Mouse (Mus musculus) cerebellum, postnatal 4 days (tissue): ENCODE data around the gene 0610009B22Rik.
"Not testable (repeated sequence)": the region's sequence is repeated elsewhere in the genome, so short reads cannot be mapped to it uniquely, and the experiment has no call there.

ENCODE experiments used
- DNase-seq, 2 experiments: peaks; one replicate each; pipeline ENCODE4 v3.0.0; 2022; ENCODE audit warnings: low spot score in 2 of 2, mixed read lengths in 1 of 2

Gene 0610009B22Rik

DNA sequence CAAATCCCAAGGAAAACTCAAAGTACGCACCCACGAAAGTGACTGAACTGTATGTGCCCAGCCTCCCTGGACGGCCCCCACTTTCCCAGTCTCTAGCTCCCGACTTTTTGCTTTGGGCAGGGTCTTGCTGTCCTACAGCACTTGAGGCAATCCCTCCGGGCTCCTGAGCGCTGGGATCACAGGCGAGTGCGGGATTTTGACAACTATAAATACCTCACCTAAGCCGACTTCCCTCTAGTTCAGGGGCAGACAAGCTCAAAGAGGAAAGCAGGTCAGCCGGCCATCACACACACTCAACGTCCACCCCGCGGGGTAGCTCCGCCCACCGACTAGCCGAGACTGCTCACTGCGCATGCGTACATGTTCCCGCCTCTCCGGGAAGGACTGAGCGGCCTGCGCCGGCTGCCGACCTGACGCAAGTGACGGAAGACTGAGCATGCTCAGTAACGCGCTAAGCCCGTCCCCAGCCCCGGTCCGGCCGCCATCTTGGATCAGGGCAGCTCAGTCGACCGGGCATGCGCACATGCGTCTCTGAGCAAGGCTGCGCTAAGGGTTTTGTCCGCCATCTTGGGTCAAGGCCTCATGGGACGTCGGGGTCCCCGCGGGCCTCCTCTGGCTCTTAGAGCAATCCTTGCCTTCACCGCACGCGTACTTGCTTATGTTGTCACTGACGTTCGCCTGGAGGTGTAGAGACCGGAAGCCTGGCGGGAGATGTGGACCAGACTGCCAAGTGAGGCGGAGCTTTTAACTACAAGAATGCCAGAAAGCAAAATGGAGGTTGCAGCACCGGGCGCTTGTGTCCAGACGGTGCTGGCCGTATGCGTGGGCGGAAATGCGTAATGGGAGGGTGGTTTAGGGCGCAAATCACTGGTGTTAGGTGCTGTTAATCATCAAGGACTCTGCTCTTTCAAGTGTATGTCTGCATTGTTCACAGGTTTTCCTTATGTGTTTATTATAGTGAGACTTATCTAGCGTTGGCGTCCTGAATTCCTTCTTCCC, at the start of gene 0610009B22Rik:
0610009B22Rik (minus strand) TSS at position 545 of the 999 bp plus-strand sequence.
- peak; percentile 99 to 100 for DNase-seq

GRCm38 (mm10) chr11:51734218-51734617, 45.5 kb upstream of the 0610009B22Rik start:
- not testable (repeated sequence) for DNase-seq

- DNase-seq: no peak
These were observed 44.2 kb upstream of the 0610009B22Rik start for GRCm38 (mm10) chr11:51732883-51733282.

- DNase-seq: no peak
These were observed 32.4 kb upstream of the 0610009B22Rik start for GRCm38 (mm10) chr11:51721066-51721465.

- no peak for DNase-seq
These were observed 18.4 kb upstream of the 0610009B22Rik start for GRCm38 (mm10) chr11:51707080-51707479.

GRCm38 (mm10) chr11:51706451-51706850, 17.8 kb upstream of the 0610009B22Rik start:
- no peak for DNase-seq

DNA sequence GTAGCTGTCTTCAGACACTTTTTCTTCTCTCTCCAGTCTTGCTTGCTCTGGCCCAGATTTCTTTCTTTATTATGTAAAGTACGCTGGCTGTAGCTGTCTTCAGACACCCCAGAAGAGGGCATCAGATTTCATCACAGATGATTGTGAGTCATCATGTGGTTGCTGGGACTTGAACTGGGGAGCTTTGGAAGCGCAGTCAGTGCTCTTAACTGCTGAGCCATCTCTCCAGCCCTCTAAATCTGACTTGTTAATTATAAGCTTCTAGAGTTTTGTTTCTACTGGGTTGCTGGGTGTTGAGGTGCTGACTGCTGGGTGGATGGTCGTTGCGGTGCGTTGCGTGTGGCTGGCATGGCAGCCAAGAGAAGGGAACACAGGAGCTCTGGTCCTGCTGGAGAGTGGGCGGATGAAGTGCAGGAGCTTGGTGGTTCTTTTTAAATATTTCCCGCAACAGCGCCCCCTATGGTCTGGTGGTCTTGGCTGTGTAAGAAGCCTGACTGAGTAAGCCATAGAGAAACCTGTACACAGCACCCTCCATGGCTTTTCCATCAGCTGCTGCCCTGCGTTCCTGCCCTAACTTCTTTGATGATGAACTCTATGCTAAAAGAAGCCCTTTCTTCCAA, 14.8 kb upstream of the 0610009B22Rik start:
- DNase-seq: peak in 1 of 2 experiments; percentile 27

DNA sequence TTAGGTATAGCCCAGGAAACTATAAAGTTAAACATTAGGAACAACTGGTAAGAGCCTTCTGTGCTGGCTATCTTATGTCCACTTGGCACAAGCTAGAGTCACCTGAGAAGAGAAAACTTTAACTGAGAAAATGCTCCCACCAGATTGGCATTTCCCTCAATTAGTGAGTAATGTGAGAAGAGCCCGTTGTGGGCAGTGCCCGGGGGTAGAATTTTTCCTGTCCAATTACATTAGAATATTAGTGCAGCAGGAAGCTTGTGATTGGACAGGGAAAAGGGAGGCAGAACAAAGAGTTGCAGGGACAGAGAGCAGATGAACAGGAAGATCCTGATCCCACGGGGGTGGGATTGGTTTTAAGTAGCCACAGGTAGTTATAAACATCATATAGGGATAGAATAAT, 14.2 kb upstream of the 0610009B22Rik start:
- DNase-seq: no peak

GRCm38 (mm10) chr11:51694984-51695383, 6.3 kb upstream of the 0610009B22Rik start:
- no peak for DNase-seq

DNA sequence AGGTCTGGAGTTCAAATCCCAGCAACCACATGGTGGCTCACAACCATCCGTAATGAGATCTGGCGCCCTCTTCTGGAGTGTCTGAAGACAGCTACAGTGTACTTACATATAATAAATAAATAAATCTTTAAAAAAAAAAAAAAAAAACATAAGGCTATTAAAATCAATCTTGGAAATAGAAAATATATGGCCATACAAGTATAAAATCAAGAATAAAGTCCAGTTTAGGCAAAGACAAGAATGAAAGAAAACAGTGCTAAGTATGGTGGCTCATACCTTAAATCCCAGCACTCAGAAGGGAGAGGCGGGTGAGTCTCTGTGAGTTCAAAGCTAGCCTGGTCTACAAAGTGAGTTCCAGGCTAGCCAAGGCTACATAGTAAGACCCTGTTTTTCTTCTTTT, 1.9 kb upstream of the 0610009B22Rik start:
- DNase-seq: not testable (repeated sequence)

DNA sequence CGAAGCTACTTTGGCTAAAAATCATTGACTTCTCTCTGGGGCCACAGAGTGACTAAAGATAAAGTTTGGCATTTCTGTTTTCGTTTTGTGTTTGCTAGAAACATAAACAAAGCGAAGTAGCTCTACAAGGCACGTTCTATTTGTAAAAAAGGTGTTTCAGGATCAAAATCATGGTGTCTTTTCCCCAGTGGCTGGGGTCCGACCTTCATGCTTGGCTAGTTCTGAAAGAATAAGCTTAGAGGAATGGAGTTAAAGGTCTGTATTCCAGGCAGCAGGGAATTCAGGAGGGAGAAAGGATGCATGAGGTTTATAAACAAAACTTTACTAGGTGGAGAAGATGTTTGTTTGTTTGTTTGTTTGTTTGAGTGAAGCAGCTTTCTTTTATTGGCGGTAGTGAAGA, 669 bp upstream of the 0610009B22Rik start:
- DNase-seq: no peak

DNA sequence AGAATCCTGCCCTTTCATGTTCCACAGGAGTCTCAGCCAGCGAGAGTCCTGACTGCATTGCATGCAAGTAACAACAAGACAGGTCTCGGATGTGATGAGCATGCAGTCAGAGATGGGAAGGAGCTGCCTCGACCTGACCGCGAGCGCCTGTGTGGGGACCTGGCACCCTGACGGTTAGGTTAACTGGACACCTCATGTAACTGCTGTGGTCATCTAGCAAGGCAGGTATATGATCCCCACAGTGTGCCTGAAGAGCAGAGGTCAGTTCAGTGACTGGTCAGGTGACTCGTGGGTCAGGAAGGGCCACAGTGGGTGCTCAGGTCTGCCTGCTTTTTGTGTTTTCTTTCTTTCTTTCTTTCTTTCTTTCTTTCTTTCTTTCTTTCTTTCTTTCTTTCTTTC, 6.7 kb downstream of the 0610009B22Rik start:
- DNase-seq: no peak

GRCm38 (mm10) chr11:51681324-51681975, 7.2 kb downstream of the 0610009B22Rik start:
- DNase-seq: peak; percentile 81 to 88

GRCm38 (mm10) chr11:51679466-51679865, 9.2 kb downstream of the 0610009B22Rik start:
- no peak for DNase-seq

DNA sequence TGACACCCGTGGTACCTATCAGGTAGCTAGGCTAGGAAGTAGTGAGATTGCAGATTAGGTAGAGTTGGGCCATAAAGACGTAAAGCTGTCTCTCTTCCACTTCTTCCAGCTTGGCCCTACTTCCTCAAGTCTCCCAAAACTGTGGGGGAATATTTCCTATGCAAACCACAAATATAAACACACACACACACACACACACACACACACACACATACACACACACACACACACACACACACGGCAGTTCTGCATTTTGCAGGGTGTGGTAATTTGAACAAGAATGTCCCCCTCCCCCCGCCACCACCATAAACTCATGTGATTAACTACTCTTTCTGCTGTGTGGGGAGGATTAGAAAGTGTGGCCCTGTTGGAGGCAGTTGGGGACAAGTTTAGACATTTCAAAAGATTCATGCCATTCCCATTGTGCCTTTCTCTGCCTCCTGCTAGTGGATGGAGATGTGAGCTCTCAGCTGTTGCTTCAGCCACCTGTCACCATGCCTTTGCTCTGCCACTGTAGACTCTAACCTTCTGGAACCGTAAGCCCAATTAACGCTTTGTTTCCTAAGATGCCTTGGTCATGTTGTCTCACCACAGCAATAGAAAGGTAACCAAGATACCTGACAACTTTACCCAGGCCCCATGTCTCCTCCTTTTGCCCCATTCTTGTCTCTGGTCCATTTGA, 10.8 kb downstream of the 0610009B22Rik start:
- no peak for DNase-seq

- no peak for DNase-seq
These were observed 13.3 kb downstream of the 0610009B22Rik start for GRCm38 (mm10) chr11:51675386-51675785.

GRCm38 (mm10) chr11:51673291-51673690, 15.4 kb downstream of the 0610009B22Rik start:
- DNase-seq: no peak

- DNase-seq: no peak
These were observed 17.3 kb downstream of the 0610009B22Rik start for GRCm38 (mm10) chr11:51671376-51671775.

DNA sequence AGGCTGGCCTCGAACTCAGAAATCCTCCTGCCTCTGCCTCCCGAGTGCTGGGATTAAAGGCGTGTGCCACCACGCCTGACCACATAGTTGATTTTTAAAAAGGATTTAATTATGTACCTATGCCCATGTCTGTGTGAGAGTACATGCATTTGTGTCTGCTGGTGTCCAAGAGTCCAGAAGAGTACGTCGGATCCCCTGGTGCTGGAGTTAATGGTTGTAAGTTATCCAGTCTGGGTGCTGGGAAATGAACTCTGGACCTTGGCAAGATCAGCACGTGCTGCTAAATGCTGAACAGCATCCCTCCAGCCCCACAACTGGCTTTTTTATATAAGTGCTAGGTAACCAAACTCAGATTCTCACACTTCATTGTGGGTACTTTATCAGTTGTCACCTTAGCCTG, 17.8 kb downstream of the 0610009B22Rik start:
- DNase-seq: no peak

GRCm38 (mm10) chr11:51664747-51665146, 23.9 kb downstream of the 0610009B22Rik start:
- not testable (repeated sequence) for DNase-seq

GRCm38 (mm10) chr11:51662632-51663031, 26.0 kb downstream of the 0610009B22Rik start:
- no peak for DNase-seq
